Mouse (Mus musculus) stomach, embryonic 14.5 days (tissue): ENCODE results near the gene Jmjd8. TPM values are rescaled to one million over a fixed set of nuclear protein-coding genes. Genes with fewer than 3 reads are reported as not detected.

ENCODE experiments used
- ATAC-seq: fragments of 200-750 bp; cut with Nextera tagmentation; 2 replicates; pipeline ENCODE4 v1.8.0; 2017; ENCODE audit warnings: low read depth, moderate TSS enrichment; ENCODE audit not compliant: insufficient number of reproducible peaks, insufficient read depth, low FRiP score
- H3K27ac ChIP-seq: fragments of 300-500 bp; sonication (generic); 2 replicates; pipeline ENCODE4 v1.5.1; 2014; ENCODE audit warnings: mild to moderate bottlenecking, low read length, moderate library complexity, mixed read lengths
- H3K27me3 ChIP-seq: fragments of 300-500 bp; sonication (generic); 2 replicates; pipeline ENCODE4 v1.6.1; 2014; ENCODE audit warnings: low read length, control low read depth, mixed read lengths; ENCODE audit not compliant: control insufficient read depth, insufficient read depth
- H3K36me3 ChIP-seq: fragments of 300-500 bp; sonication (generic); 2 replicates; pipeline ENCODE4 v1.6.1; 2014; ENCODE audit warnings: mild to moderate bottlenecking, control low read depth, low read length, moderate library complexity, mixed read lengths; ENCODE audit not compliant: control insufficient read depth, insufficient read depth
- H3K4me1 ChIP-seq: fragments of 300-500 bp; sonication (generic); 2 replicates; pipeline ENCODE4 v1.6.1; 2014; ENCODE audit warnings: low read length, control low read depth, mixed read lengths; ENCODE audit not compliant: control insufficient read depth, insufficient read depth
- H3K4me2 ChIP-seq: fragments of 300-500 bp; sonication (generic); replicated peaks from 2 replicates; pipeline ENCODE4 v1.6.1; 2014; ENCODE audit warnings: low read depth, low read length, control low read depth
- H3K4me3 ChIP-seq: fragments of 300-500 bp; sonication (generic); 2 replicates; pipeline ENCODE4 v1.5.1; 2014; ENCODE audit warnings: low read depth, low read length, control low read depth
- H3K9ac ChIP-seq: fragments of 300-500 bp; sonication (generic); replicated peaks from 2 replicates; pipeline ENCODE4 v1.6.1; 2014; ENCODE audit warnings: low read depth, mild to moderate bottlenecking, control low read depth, low read length, moderate library complexity, mixed read lengths
- H3K9me3 ChIP-seq: fragments of 300-500 bp; sonication (generic); 2 replicates; pipeline ENCODE4 v1.6.1; 2016; ENCODE audit warnings: low read depth, low read length, control low read depth; ENCODE audit not compliant: control insufficient read depth
- WGBS: fragments of 180-500 bp; shearing (Covaris S2); extraction: QIAGEN DNeasy Blood & Tissue Kit; methylation state at CpG from one replicate; pipeline ENCODE4 v1.1.7; 2014; 5-methylcytosine and 5-hydroxymethylcytosine counted together
- polyA plus RNA-seq: library from polyadenylated mRNA; unstranded; fragments of >200 nt; fragmentation: Nextera tagmentation; extraction: Ambion mirVana; gene quantifications from 2 replicates; pipeline ENCODE4 v1.2.1, GENCODE M21; 2014

Gene Jmjd8
- polyA plus RNA-seq, result 41.9 and 44.4 TPM in 2 replicates

DNA sequence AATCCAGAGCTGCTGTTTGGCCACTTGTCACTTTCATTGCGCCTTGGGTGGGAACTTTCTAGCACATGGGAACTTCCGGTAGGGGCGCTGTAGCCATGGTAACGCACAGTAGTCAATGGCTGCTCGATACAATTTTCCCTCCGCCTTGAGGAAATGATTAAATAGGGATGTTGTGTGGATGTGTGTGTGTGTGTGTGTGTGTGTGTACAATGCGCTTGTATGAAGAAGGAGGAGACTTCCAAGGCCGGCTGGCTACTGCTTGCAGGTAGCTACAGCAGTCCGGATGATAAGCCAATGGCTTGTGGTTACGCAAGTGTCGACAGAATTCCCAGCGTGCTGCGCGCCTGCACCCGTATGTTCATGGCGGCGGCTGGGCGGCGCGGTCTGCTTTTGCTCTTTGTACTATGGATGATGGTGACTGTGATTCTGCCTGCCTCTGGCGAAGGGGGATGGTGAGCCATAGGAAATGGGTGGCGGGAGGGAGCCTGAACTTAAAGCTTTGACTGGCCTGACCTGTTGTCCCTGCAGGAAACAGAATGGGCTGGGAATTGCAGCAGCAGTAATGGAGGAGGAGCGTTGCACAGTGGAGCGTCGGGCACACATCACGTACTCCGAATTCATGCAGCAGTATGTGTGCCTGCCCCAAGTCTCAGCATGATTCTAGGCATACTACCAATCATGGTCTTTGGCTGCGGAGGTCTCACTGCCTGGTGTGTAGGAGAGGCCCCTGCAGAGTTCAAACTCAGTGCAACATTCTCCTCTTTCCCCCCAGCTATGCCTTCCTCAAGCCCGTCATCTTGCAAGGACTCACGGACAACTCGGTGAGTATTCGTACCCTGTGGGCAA is at the start of gene Jmjd8:
Gene Jmjd8, plus strand, starts transcription at position 156 of the 846 bp plus-strand sequence.
- Histone ChIP-seq H3K9ac (peak within 1 kb of the TSS; percentile 60), H3K4me3 (peak within 1 kb of the TSS; percentile 59), H3K27me3 (no peaks in the 10 kb centered on the region), H3K27ac (peak within 1 kb of the TSS; percentile 88), H3K9me3 (no peaks in the 10 kb centered on the region), H3K4me1 (peaks cover 35% of the 10 kb centered on the region), H3K4me2 (peak within 1 kb of the TSS; percentile 91), H3K36me3 (peaks cover 34% of the 10 kb centered on the region)
- ATAC-seq, result peak; percentile 25; the same call in 1 of the 2 replicates
- under 1% methylated on average over 32 of the region's 32 CpGs for WGBS

DNA sequence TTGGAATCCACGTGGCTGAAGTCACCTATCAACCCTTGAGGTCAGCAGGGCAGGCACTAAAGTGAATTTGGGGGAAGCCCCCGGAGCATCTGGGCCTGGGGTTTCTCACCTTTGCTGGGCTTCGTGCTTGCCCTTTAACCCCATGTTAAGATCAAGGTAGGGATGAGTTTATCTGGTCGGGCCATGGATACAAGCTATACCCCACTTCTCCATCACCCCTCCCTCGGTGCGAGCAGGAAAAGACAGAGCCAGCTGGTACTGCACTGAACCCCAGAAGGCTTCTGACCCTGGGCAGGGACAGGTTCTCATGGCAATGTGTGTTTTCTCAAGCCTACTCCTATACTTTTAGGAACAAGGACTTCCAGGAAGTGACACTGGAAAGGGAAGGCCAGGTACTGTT is 47.3 kb upstream of the Jmjd8 start:
- Histone ChIP-seq H3K9ac (no peak overlapping the region), H3K4me1 (peaks cover 8% of the 10 kb centered on the region), H3K4me3 (no peak overlapping the region), H3K4me2 (no peak overlapping the region), H3K9me3 (no peaks in the 10 kb centered on the region), H3K36me3 (peaks cover 28% of the 10 kb centered on the region), H3K27ac (no peak overlapping the region), H3K27me3 (no peaks in the 10 kb centered on the region)
- 62% methylated on average over 6 of the region's 6 CpGs for WGBS
- no peak for ATAC-seq

DNA sequence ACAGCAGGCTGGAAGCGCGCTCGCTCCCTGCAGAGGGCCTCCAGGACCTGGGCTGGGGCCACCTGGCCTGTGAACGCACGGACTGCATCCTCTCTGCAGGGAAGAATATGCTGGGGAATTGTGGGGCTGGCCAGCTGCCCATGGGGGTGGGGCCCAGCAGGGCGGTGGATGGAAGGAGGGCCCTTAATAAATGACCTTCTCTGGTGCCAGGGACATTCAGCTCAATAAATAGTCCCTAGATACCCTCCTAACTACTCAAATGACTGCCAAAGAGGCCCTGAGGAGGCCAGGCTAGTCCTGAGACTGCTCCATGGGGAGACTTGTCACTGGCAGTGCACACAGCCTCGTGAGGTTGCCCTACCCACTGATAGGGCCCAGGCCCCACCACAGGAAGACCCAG is 45.6 kb upstream of the Jmjd8 start:
- H3K27ac ChIP-seq, result no peak overlapping the region

DNA sequence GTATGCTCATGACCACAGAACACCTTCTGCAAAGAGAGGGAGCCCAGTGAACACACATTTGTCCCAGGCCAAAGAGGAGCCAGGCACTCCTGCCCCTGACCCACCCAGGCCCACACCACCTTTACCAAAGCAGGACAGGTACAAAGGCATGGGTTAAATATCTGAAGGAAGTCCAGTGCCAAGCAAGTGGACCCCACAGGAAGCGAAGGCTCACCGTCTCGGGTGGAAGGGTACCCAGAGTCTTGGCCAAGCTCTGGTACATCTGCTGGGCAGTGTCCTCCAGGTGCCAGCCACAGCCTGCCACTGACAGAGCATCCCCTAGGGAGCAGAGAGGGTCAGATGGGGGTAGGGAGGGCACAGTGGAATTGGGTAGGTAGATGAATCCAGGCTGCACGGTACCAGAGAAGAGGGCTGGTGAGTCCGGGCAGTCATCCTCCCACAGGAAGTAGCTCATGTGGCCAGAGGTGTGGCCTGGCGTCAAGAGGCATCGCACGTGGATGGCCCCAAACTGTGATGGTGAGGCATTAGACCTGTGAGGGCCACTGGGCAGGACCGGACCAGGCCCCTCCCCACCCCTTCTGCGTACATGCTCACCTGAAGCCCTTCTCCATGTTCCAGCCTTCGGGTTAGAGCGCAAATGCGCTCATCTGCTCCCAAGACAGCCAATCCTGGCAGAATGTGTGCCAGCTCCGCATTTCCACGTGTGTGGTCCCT is 44.6 kb upstream of the Jmjd8 start:
- peak overlapping the region; percentile 43; the same call in 1 of the 2 replicates for H3K9ac ChIP-seq
- H3K9me3 ChIP-seq, result no peaks in the 10 kb centered on the region
- H3K4me2 ChIP-seq, result peak overlapping the region; percentile 92
- H3K4me1 ChIP-seq, result peaks cover 8% of the 10 kb centered on the region
- H3K27ac ChIP-seq, result no peak overlapping the region; the same call in 1 of the 2 replicates
- H3K27me3 ChIP-seq, result no peaks in the 10 kb centered on the region
- peaks cover 29% of the 10 kb centered on the region for H3K36me3 ChIP-seq
- H3K4me3 ChIP-seq, result peak overlapping the region; percentile 67
- 76% methylated on average over 15 of the region's 15 CpGs for WGBS
- ATAC-seq, result no peak

More for the DNA sequence above, 45.6 kb upstream of the Jmjd8 start:
- Histone ChIP-seq H3K9me3 (no peaks in the 10 kb centered on the region), H3K4me2 (no peak overlapping the region), H3K4me3 (no peak overlapping the region), H3K9ac (no peak overlapping the region), H3K36me3 (peaks cover 28% of the 10 kb centered on the region), H3K27me3 (no peaks in the 10 kb centered on the region), H3K4me1 (peaks cover 8% of the 10 kb centered on the region)
- ATAC-seq, result no peak
- 74% methylated on average over 7 of the region's 7 CpGs for WGBS

DNA sequence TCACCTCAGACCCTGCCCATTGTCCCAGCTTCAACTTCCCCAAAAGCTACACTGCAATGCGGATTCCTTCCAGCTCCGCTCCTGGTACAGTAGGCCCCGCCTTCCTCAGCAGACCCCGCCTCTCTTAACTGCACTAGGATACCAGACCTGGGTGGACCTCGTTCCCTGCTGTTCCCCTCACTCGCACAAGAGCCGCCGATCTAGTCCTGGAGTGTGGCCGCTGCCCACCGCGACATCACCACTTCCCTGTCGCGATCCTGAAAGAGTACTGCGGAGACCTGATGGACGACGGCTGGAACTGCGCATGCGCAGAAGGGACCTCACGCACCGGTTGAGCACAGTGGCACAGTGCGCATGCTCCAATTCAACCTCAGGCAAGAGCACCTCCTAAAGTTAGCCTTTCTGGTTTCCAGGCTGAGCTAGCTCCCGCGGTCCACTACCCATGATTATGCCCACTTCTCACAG is 43.4 kb upstream of the Jmjd8 start, which contains the start of gene Haghl:
Gene Haghl, minus strand, starts transcription at position 393 of the 465 bp plus-strand sequence.
- H3K36me3 ChIP-seq, result peaks cover 37% of the 10 kb centered on the region
- H3K9me3 ChIP-seq, result no peaks in the 10 kb centered on the region
- peak; percentile 80 for ATAC-seq
- H3K4me2 ChIP-seq, result peak within 1 kb of the TSS; percentile 92
- H3K27me3 ChIP-seq, result no peaks in the 10 kb centered on the region
- WGBS, result 1% methylated on average over 23 of the region's 23 CpGs
- peak within 1 kb of the TSS; percentile 67 for H3K4me3 ChIP-seq
- peak within 1 kb of the TSS; percentile 43 for H3K9ac ChIP-seq
- peak within 1 kb of the TSS; percentile 77 for H3K27ac ChIP-seq
- peaks cover 8% of the 10 kb centered on the region for H3K4me1 ChIP-seq

DNA sequence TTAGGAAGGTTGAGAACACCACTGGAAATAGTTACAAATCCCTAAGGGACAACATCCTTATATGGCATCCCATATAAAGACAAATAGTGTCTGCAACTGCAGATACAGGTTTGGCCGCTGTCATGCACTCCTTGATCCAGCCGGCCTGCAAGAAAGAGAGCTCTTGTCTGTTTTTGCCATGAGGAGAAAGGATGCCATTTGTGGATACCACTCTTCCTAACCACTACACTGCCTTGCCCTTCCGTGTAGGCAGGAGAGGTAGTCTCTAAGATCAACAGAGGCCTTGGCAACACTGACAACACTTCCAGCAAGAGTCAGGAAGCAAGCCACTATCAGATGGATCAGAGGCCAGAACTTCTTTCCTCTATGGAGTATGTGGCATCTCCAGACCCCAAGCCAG is 42.4 kb upstream of the Jmjd8 start, which contains the start of gene Ccdc78:
Gene Ccdc78, plus strand, starts transcription at position 301 of the 400 bp plus-strand sequence.
- peak within 1 kb of the TSS; percentile 67 for H3K4me3 ChIP-seq
- ATAC-seq, result no peak
- 77% methylated on average over 3 of the region's 3 CpGs for WGBS
- peaks cover 16% of the 10 kb centered on the region for H3K4me1 ChIP-seq
- H3K36me3 ChIP-seq, result peaks cover 32% of the 10 kb centered on the region
- no peaks in the 10 kb centered on the region for H3K27me3 ChIP-seq
- H3K9me3 ChIP-seq, result no peaks in the 10 kb centered on the region
- H3K9ac ChIP-seq, result peak within 1 kb of the TSS; percentile 43
- peak within 1 kb of the TSS; percentile 77 for H3K27ac ChIP-seq
- peak within 1 kb of the TSS; percentile 92 for H3K4me2 ChIP-seq

DNA sequence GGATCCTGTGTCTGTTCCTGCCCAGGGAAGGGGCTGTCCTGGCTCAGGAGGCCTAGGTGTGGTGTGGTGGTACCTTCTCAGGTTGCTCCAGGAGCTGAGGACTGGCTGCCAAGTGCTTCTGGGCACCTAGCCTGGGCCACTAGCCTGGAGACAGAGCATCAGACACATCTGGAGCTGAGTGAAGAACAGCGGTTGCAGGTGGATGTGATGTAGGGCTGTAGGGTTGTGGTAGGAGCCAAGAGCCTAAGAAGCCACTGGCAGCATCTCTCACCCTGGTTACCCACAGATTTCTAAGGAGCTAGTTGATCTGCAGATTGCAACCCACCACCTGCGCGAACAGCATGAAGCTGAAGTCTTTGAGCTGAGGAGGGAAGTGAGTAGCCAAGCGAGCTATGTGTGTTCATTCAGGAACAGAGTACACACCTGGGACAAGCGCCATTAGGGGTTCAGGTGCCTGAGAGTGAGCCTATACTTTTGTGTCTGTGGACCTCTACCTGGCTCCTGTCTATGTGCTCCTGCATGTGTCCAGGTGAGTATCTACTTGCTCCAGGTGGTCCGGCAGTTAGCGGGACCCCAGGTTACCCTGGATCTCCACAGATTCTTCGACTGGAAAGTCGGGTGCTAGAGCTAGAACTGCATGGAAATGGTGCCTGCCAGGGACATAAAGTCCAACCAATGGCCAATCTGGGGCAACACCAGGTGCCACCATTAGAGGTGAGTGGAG is 41.7 kb upstream of the Jmjd8 start:
- H3K27ac ChIP-seq, result no peak overlapping the region
- peaks cover 25% of the 10 kb centered on the region for H3K36me3 ChIP-seq
- no peaks in the 10 kb centered on the region for H3K27me3 ChIP-seq
- H3K9me3 ChIP-seq, result no peaks in the 10 kb centered on the region
- H3K4me2 ChIP-seq, result no peak overlapping the region
- H3K9ac ChIP-seq, result no peak overlapping the region
- ATAC-seq, result no peak
- WGBS, result 94% methylated on average over 9 of the region's 9 CpGs
- H3K4me1 ChIP-seq, result peaks cover 19% of the 10 kb centered on the region
- no peak overlapping the region for H3K4me3 ChIP-seq
